Mouse (Mus musculus) brown adipose tissue, adult 24 weeks (tissue): ENCODE measurements around the gene Thsd4. TPM values are rescaled to one million over a fixed set of nuclear protein-coding genes. Genes with fewer than 3 reads are reported as not detected.

ENCODE experiments used
- H3K27ac ChIP-seq: fragments of 200-500 bp; replicated peaks from 2 replicates; pipeline ENCODE4 v1.5.1; 2012; ENCODE audit warnings: low read depth, mild to moderate bottlenecking, low read length
- H3K4me1 ChIP-seq: fragments of 200-500 bp; 2 replicates; pipeline ENCODE4 v1.6.1; 2012; ENCODE audit warnings: low read length, mixed read lengths; ENCODE audit not compliant: control insufficient read depth, insufficient read depth, insufficient read length
- H3K4me3 ChIP-seq: fragments of 200-500 bp; 2 replicates; pipeline ENCODE4 v1.5.1; 2012; ENCODE audit warnings: low read depth, mild to moderate bottlenecking, low read length, moderate library complexity; ENCODE audit not compliant: insufficient read depth
- polyA plus RNA-seq: library from polyadenylated mRNA; stranded (reverse); fragments of >200 nt; gene quantifications from 2 replicates; pipeline ENCODE4 v1.2.4, GENCODE M21; 2012; ENCODE audit not compliant: missing spikeins, insufficient read depth, insufficient read length

Gene Thsd4
- polyA plus RNA-seq, 1 experiment: 0.24 TPM

GRCm38 (mm10) chr9:60396096-60396495 lies 125.8 kb downstream of the Thsd4 start:
- H3K4me3 ChIP-seq: no peak overlapping the region
- H3K27ac ChIP-seq: no peak overlapping the region
- H3K4me1 ChIP-seq: no peaks in the 10 kb centered on the region

DNA sequence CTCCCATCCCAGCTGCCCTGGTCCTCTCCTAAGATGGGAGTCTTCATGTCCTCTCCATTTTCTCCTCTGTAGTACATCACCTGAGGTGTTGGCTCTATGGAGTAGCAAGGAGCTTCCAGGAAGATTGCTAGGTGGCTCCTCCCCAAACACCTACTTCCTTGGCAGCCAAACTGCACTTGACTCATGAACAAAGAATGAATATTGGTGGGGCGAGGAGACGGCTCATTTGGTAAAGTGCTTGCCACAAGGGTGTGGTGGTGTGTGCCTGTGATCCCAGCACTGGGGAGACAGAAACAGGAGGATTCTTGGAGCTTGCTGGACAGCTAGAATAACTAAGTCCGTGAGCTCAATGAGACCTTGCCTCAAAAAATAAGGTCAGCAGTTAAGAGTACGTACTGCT lies 128.9 kb downstream of the Thsd4 start:
- Histone ChIP-seq H3K4me3 (no peak overlapping the region), H3K27ac (no peak overlapping the region), H3K4me1 (no peaks in the 10 kb centered on the region)

- H3K4me3 ChIP-seq: no peak overlapping the region
- no peak overlapping the region for H3K27ac ChIP-seq
- H3K4me1 ChIP-seq: no peaks in the 10 kb centered on the region
Observed at GRCm38 (mm10) chr9:60384751-60385150, 137.1 kb downstream of the Thsd4 start.

- Histone ChIP-seq H3K27ac (no peak overlapping the region), H3K4me3 (no peak overlapping the region), H3K4me1 (no peaks in the 10 kb centered on the region)
Observed at GRCm38 (mm10) chr9:60382941-60383340, 138.9 kb downstream of the Thsd4 start.

DNA sequence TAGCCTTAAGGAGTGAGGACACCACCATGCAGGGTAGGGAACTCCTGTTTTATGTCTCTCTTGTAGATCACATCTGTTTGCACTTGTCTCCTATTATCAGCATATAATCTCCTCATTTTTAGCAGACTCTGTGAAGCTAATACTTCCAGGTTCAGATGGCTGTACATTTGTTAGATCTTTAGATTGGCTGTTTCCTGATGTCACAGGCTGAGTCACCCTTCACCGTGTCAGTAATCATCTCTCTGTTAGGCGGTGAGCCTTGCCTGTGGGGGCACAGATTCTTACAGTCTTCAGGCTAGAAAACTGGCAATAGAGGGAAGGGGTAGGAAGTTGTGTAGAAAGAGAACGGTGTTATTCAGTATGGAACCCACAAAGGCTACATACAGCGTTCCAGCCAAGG lies 139.3 kb downstream of the Thsd4 start:
- no peak overlapping the region for H3K4me3 ChIP-seq

GRCm38 (mm10) chr9:60381010-60381409 lies 140.8 kb downstream of the Thsd4 start:
- Histone ChIP-seq H3K4me1 (no peaks in the 10 kb centered on the region), H3K27ac (no peak overlapping the region), H3K4me3 (no peak overlapping the region)

More for the DNA sequence above, 139.3 kb downstream of the Thsd4 start:
- Histone ChIP-seq H3K4me1 (no peaks in the 10 kb centered on the region), H3K27ac (no peak overlapping the region)

GRCm38 (mm10) chr9:60380550-60380949 lies 141.3 kb downstream of the Thsd4 start:
- Histone ChIP-seq H3K27ac (no peak overlapping the region), H3K4me3 (no peak overlapping the region), H3K4me1 (no peaks in the 10 kb centered on the region)

GRCm38 (mm10) chr9:60378235-60378634 lies 143.6 kb downstream of the Thsd4 start:
- H3K27ac ChIP-seq: no peak overlapping the region
- H3K4me3 ChIP-seq: no peak overlapping the region
- no peaks in the 10 kb centered on the region; the same call in 1 of the 2 replicates for H3K4me1 ChIP-seq

- Histone ChIP-seq H3K27ac (no peak overlapping the region), H3K4me3 (no peak overlapping the region), H3K4me1 (no peaks in the 10 kb centered on the region; the same call in 1 of the 2 replicates)
Observed at GRCm38 (mm10) chr9:60373161-60373737, 148.6 kb downstream of the Thsd4 start.

DNA sequence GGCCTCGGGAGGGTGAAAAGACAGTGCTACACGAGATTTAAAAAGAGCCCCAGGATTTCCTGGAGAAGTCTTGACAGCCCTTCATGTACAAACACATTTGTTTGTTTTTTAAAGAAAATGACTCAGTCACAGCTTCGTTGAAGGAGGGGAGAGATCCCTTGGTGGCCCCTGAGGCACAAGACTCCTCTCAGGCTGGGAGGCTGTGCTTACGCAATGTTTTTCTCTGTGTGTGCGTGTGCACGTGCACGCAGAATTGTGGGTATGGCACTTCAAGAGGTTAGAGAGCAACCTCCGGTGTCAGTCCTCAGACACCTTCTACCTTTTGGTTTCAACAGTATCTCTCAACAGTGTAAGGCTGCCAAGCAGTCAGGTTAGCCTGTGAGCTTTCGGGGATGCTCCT lies 153.3 kb downstream of the Thsd4 start:
- Histone ChIP-seq H3K27ac (no peak overlapping the region), H3K4me1 (no peaks in the 10 kb centered on the region), H3K4me3 (no peak overlapping the region)

- H3K4me1 ChIP-seq: no peaks in the 10 kb centered on the region
- H3K27ac ChIP-seq: no peak overlapping the region
- H3K4me3 ChIP-seq: no peak overlapping the region
Observed at GRCm38 (mm10) chr9:60367617-60368305, 154.1 kb downstream of the Thsd4 start.

DNA sequence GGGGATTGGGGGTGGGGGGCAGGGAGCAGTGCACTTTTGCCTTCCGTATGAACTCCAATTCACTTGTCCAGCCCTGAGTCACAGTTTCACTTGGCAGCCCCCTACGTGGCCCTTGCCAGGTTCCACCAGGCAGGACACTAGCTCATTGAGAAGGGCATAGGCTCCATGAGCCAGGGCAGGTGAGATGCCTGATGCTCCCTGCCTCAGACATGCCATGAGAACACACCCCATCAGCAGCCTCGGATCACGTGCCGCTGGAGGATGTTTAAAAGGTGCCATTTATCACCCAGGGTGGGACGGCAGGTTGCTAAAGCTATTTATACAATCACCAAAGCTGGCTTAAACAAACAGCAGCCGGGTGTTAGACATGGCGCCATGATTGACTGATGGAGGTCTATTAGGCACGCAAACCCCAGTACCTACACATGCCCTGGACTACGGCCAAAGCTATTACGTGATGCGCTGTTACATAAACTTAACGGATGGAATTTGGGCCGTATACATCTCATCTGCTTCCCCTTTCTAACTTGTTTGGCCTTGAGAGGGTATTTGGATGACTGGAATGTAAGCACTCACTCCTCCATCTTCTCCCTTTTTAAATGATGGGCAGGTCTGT lies 157.6 kb downstream of the Thsd4 start:
- Histone ChIP-seq H3K27ac (no peak overlapping the region), H3K4me1 (no peaks in the 10 kb centered on the region), H3K4me3 (no peak overlapping the region)

GRCm38 (mm10) chr9:60352351-60352750 lies 169.5 kb downstream of the Thsd4 start:
- no peak overlapping the region for H3K27ac ChIP-seq

DNA sequence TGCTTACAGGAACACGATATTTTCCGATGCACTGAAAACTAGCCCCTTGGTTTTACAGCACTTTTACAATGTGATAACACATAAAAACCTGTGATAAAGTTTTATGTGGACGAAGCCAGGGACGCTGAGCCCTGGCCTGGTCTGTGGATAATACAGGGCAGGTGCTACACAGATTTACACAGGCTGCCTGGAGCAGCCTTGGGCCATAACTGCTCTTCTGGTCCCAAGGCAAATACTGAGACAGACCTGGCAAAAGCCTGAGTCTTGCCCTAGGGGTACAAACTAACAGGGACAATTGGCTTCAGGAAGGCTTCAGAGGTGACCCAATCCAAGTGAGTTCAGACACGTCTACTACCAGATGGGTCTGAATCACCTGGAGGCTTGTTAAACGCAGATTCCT lies 170.7 kb downstream of the Thsd4 start:
- Histone ChIP-seq H3K4me1 (no peaks in the 10 kb centered on the region), H3K4me3 (no peak overlapping the region), H3K27ac (no peak overlapping the region)

More at GRCm38 (mm10) chr9:60352351-60352750, 169.5 kb downstream of the Thsd4 start:
- H3K4me3 ChIP-seq: no peak overlapping the region
- H3K4me1 ChIP-seq: no peaks in the 10 kb centered on the region

- no peak overlapping the region for H3K27ac ChIP-seq
- H3K4me3 ChIP-seq: no peak overlapping the region
- peaks cover 4% of the 10 kb centered on the region; the same call in 1 of the 2 replicates for H3K4me1 ChIP-seq
Observed at GRCm38 (mm10) chr9:60336147-60336546, 185.7 kb downstream of the Thsd4 start.

- peaks cover 4% of the 10 kb centered on the region; the same call in 1 of the 2 replicates for H3K4me1 ChIP-seq
- no peak overlapping the region for H3K27ac ChIP-seq
- no peak overlapping the region for H3K4me3 ChIP-seq
Observed at GRCm38 (mm10) chr9:60335455-60335854, 186.4 kb downstream of the Thsd4 start.
